Mouse (Mus musculus) cerebellum, adult 11 months (tissue): ENCODE data around the gene Usp25.

ENCODE experiments used
- DNase-seq: peaks from one replicate; pipeline ENCODE4 v3.0.0; 2022

Gene Usp25

GRCm38 (mm10) chr16:77150338-77150737 is 136.8 kb downstream of the Usp25 start:
- DNase-seq = no peak

GRCm38 (mm10) chr16:77150884-77151283 is 137.4 kb downstream of the Usp25 start:
- DNase-seq = no peak

GRCm38 (mm10) chr16:77152288-77152687 is 138.8 kb downstream of the Usp25 start:
- DNase-seq = no peak

DNA sequence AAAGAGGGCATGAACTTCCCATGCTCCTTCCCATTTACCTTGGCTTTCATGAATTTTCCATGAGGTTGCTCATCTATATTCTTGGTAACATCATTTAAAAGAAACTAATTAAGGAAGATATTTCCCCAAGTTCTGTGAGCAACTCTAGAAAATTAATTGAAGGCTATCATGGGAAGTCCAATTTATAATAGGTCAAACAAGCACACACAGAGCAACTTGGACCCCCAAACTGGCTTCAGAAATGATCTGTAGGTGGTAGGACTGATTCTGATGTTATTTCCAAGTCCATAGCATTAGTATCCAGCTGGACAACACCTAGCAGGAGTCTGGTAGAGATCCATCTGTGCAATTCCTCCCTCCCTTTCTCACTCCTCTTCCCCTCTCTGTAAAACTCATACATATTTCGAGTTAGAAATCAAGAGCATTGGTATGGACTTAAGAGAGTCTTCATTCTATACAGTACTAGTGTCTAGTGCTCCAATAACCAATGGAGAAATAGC is 139.8 kb downstream of the Usp25 start:
- DNase-seq = peak; percentile 40

DNA sequence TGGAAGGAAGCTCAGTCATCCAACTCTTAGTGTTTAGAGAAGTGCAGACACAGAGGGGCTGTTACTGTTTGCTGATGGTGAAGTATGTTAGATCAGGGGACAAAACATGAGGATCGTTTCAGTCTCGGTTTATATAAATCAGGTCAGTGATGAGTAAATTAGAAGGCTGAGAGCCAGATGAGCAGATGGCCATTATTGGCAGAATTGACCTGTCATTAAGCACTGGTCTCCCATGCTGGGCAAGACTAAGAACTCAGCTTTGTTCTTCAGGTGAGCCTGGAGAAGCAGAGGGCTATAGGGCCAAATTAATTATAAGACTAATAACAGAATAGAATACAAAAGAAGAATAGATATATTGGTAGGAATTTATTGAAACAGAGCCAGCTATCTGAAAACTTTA is 140.3 kb downstream of the Usp25 start:
- DNase-seq = peak; percentile 84

GRCm38 (mm10) chr16:77154831-77155230 is 141.3 kb downstream of the Usp25 start:
- DNase-seq = no peak
